Mouse (Mus musculus) erythroblast, embryonic 14.5 days (primary cell): ENCODE data around the gene Fam241b.

Experiments
- GATA1 ChIP-seq: IDR thresholded peaks from 2 replicates; pipeline ENCODE4 v1.6.1; 2012; ENCODE audit warnings: low read length, inconsistent platforms, mixed read lengths
- TAL1 ChIP-seq: IDR thresholded peaks from 3 replicates; pipeline ENCODE4 v1.6.1; 2012; ENCODE audit warnings: low read length, inconsistent platforms, mixed read lengths

DNA sequence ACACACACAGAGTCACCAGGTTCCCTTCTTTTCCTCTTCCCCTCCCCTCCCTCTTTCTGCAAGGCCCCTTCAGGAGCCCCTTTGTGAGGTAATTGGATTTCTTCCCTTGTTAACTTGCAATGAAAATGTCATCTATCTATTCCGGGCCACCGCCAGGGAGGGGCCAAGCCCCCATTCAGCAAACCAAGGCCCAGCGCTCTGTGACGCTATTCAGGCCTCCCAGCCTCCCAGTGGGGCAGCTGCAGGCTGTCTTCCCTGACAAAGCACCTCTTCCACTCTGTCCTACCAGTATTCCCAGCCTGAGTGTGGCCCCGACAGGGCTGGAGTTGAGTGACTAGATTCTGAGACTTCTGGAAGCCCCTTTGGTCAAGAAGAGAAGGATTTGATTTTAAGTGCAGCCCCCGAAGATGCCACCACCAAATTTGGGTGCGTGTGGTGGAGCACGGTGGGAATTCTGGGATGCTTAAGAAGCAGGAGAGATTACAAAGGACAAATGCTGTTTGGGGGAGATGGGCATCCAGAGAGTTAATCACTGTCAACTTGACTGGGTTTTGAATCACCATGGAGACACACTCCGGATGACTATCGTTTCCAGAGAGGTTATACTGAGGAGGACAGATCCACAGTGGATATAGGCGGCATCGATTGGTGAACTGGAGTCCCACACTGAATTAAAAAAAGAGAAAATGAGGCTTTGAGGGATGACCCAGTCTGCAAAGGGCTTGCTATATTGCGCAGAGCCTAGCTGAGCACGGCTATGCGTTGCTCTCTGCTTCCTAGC lies 31.0 kb upstream of the Fam241b start:
- no peak for TF ChIP-seq GATA1
- no peak for TF ChIP-seq TAL1
